Mouse (Mus musculus) intestine, embryonic 14.5 days (tissue): Measurements from ENCODE around the gene Gm37240. TPM values are rescaled to one million over a fixed set of nuclear protein-coding genes. Genes with fewer than 3 reads are reported as not detected.

Experiments
- ATAC-seq: fragments of 200-750 bp; cut with Nextera tagmentation; replicated peaks from 2 replicates; pipeline ENCODE4 v1.8.0; 2017; ENCODE audit warnings: low read depth, moderate number of reproducible peaks, moderate TSS enrichment, moderate library complexity; ENCODE audit not compliant: low FRiP score, low TSS enrichment
- DNase-seq: peaks from one replicate; pipeline ENCODE4 v3.0.0-alpha.2; 2018; ENCODE audit warnings: low spot score
- H3K27ac ChIP-seq: fragments of 300-500 bp; sonication (generic); 2 replicates; pipeline ENCODE4 v1.5.1; 2014; ENCODE audit warnings: low read depth, mild to moderate bottlenecking, control low read depth
- H3K27me3 ChIP-seq: fragments of 300-500 bp; sonication (generic); replicated peaks from 2 replicates; pipeline ENCODE4 v1.6.1; 2014; ENCODE audit warnings: low read length, control low read depth; ENCODE audit not compliant: control insufficient read depth, insufficient read depth
- H3K36me3 ChIP-seq: fragments of 300-500 bp; sonication (generic); 2 replicates; pipeline ENCODE4 v1.6.1; 2014; ENCODE audit warnings: low read length, control low read depth; ENCODE audit not compliant: control insufficient read depth, insufficient read depth
- H3K4me1 ChIP-seq: fragments of 300-500 bp; sonication (generic); replicated peaks from 2 replicates; pipeline ENCODE4 v1.6.1; 2014; ENCODE audit warnings: low read length, control low read depth, mixed read lengths; ENCODE audit not compliant: control insufficient read depth, insufficient read depth
- H3K4me2 ChIP-seq: fragments of 300-500 bp; sonication (generic); 2 replicates; pipeline ENCODE4 v1.6.1; 2014; ENCODE audit warnings: low read length
- H3K4me3 ChIP-seq: fragments of 300-500 bp; sonication (generic); 2 replicates; pipeline ENCODE4 v1.5.1; 2014; ENCODE audit warnings: low read depth, low read length, control low read depth, mixed read lengths
- H3K9ac ChIP-seq: fragments of 300-500 bp; sonication (generic); 2 replicates; pipeline ENCODE4 v1.6.1; 2014; ENCODE audit warnings: mild to moderate bottlenecking, low read length
- H3K9me3 ChIP-seq: fragments of 300-500 bp; sonication (generic); 2 replicates; pipeline ENCODE4 v1.6.1; 2016; ENCODE audit warnings: low read length, control low read depth; ENCODE audit not compliant: control insufficient read depth
- WGBS: fragments of 180-500 bp; shearing (Covaris S2); extraction: QIAGEN DNeasy Blood & Tissue Kit; methylation state at CpG from one replicate; pipeline ENCODE4 v1.1.7; 2014; 5-methylcytosine and 5-hydroxymethylcytosine counted together
- polyA plus RNA-seq: library from polyadenylated mRNA; unstranded; fragments of >200 nt; fragmentation: Nextera tagmentation; extraction: Ambion mirVana; gene quantifications from 2 replicates; pipeline ENCODE4 v1.2.1, GENCODE M21; 2014

The Gm37240 gene
- polyA plus RNA-seq, 1 experiment from 2014 or later: 5.3 TPM

GRCm38 (mm10) chr3:85741767-85742166 is 145.6 kb downstream of the Gm37240 start:
- WGBS: 85% methylated on average over 3 of the region's 3 CpGs
- Histone ChIP-seq H3K27ac (no peak overlapping the region), H3K36me3 (no peaks in the 10 kb centered on the region), H3K4me2 (no peak overlapping the region), H3K9ac (no peak overlapping the region), H3K4me1 (peaks cover 6% of the 10 kb centered on the region; the same call in 1 of the 2 replicates), H3K4me3 (no peak overlapping the region), H3K9me3 (no peaks in the 10 kb centered on the region), H3K27me3 (no peaks in the 10 kb centered on the region)
- ATAC-seq (no peak), DNase-seq (no peak)

GRCm38 (mm10) chr3:85738591-85738990 is 148.7 kb downstream of the Gm37240 start:
- no peaks in the 10 kb centered on the region for H3K9me3 ChIP-seq
- 50% methylated on average over 3 of the region's 3 CpGs for WGBS

GRCm38 (mm10) chr3:85733939-85734729 is 153.2 kb downstream of the Gm37240 start:
- Histone ChIP-seq H3K4me2 (no peak overlapping the region), H3K27ac (no peak overlapping the region), H3K36me3 (no peaks in the 10 kb centered on the region), H3K9me3 (no peaks in the 10 kb centered on the region), H3K9ac (no peak overlapping the region), H3K4me1 (no peaks in the 10 kb centered on the region), H3K27me3 (no peaks in the 10 kb centered on the region), H3K4me3 (no peak overlapping the region)
- no peak for DNase-seq
- WGBS: 76% methylated on average over 5 of the region's 5 CpGs
- ATAC-seq: no peak

More at GRCm38 (mm10) chr3:85738591-85738990, 148.7 kb downstream of the Gm37240 start:
- Histone ChIP-seq H3K9ac (no peak overlapping the region), H3K4me1 (no peaks in the 10 kb centered on the region), H3K4me2 (no peak overlapping the region), H3K27me3 (no peaks in the 10 kb centered on the region), H3K4me3 (no peak overlapping the region), H3K36me3 (no peaks in the 10 kb centered on the region), H3K27ac (no peak overlapping the region)
- no peak for DNase-seq
- no peak for ATAC-seq

DNA sequence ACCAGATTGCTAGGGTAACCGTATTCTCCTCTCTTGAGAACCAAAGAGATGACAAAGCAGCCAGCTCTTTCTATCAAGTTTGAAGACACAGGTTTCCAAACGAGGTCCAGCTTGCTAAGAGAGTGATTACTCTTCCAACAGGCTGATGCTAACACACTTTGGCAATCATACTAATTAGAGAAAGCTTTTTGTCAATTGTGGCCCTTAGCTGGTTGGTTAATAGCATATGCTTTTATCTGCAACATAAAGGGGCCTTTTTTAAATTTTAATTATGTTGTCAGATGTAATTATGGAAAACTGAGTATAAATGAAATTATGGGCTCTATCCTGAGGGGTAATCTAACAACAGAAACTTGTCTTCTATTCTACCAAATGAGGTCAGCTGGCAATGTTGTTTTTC is 160.1 kb downstream of the Gm37240 start:
- 57% methylated on average over 2 of the region's 2 CpGs for WGBS
- H3K36me3 ChIP-seq: no peaks in the 10 kb centered on the region
- H3K27me3 ChIP-seq: no peaks in the 10 kb centered on the region
- H3K4me2 ChIP-seq: no peak overlapping the region
- no peak for ATAC-seq
- H3K9ac ChIP-seq: no peak overlapping the region
- H3K4me3 ChIP-seq: no peak overlapping the region
- no peaks in the 10 kb centered on the region for H3K9me3 ChIP-seq
- no peaks in the 10 kb centered on the region for H3K4me1 ChIP-seq
- H3K27ac ChIP-seq: no peak overlapping the region
- DNase-seq: no peak

DNA sequence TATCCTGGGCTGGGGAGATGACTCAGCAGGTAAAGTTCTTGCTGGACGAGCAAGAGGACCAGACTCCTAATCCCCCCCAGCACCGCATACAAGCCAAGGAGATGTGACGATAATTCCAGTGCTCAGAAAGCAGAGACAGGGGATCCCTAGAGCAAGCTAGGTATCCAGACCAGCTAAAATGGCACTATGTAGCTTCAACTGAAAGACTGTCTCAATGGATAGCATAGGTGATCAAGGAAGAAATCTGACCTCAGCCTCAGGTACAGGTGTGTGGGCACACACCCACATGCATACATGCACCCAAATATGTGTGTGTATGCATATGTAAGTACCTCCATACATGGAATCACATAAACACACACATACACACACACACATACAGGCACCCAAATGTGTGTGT is 161.3 kb downstream of the Gm37240 start:
- no peaks in the 10 kb centered on the region for H3K36me3 ChIP-seq
- no peak overlapping the region for H3K27ac ChIP-seq
- no peak overlapping the region for H3K4me2 ChIP-seq
- no peaks in the 10 kb centered on the region for H3K27me3 ChIP-seq
- H3K4me1 ChIP-seq: no peaks in the 10 kb centered on the region
- no peak overlapping the region for H3K4me3 ChIP-seq
- ATAC-seq (no peak), DNase-seq (no peak)
- 76% methylated on average over 3 of the region's 3 CpGs for WGBS
- H3K9ac ChIP-seq: no peak overlapping the region
- no peaks in the 10 kb centered on the region for H3K9me3 ChIP-seq

DNA sequence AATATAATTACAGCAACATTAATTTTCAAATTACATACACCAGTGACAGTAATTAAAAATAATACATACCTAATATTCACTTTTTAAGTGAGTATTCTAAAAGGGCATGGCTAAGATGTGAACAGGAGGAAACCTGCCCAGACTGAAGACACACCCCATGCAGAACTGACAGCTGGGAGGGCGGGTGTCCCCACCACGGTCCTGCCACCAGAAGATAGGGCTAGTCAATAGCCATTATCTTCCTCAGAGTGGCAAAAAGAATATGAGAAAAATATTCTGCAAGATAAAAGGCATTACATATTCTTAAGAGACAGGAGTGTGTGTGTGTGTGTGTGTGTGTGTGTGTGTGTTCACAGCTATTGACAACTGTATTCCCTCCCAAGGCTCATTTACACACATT is 162.2 kb downstream of the Gm37240 start:
- no peak for DNase-seq
- H3K4me1 ChIP-seq: no peaks in the 10 kb centered on the region
- H3K27me3 ChIP-seq: no peaks in the 10 kb centered on the region
- WGBS: 72% methylated on average over 2 of the region's 2 CpGs
- no peak overlapping the region for H3K9ac ChIP-seq
- no peak overlapping the region for H3K4me2 ChIP-seq
- ATAC-seq: no peak
- no peaks in the 10 kb centered on the region for H3K36me3 ChIP-seq
- H3K27ac ChIP-seq: no peak overlapping the region
- no peak overlapping the region for H3K4me3 ChIP-seq
- no peaks in the 10 kb centered on the region for H3K9me3 ChIP-seq

GRCm38 (mm10) chr3:85722581-85722980 is 164.7 kb downstream of the Gm37240 start:
- H3K4me2 ChIP-seq: no peak overlapping the region
- 82% methylated on average over 6 of the region's 6 CpGs for WGBS
- ATAC-seq (no peak), DNase-seq (no peak)
- no peaks in the 10 kb centered on the region for H3K9me3 ChIP-seq
- no peaks in the 10 kb centered on the region for H3K4me1 ChIP-seq
- H3K36me3 ChIP-seq: no peaks in the 10 kb centered on the region
- H3K27me3 ChIP-seq: no peaks in the 10 kb centered on the region
- no peak overlapping the region for H3K4me3 ChIP-seq
- H3K27ac ChIP-seq: no peak overlapping the region
- no peak overlapping the region for H3K9ac ChIP-seq

DNA sequence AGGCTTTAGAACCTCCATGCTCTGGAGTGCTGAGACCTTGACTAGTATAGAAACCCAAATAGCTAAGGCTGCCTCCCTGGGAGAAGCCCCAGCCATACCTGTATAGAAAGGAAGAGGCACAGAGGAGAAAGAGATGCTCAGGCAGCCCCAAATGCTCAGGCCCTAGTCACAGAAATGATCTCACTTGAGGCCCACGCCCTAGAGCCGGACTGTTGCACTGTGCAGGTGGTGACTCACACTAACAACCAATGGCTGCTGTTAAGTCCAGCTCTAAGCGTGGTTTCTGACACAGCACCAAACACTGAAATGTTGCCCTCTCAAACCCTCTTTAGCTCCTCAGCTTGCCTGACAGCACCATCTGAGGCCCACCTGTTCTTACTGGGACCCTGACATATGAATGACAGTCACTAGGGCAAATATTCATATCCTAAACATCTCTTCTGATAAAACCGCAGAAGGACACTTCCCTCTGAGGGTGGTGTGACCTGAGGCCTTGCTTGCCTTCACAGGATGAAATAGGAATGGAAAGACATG is 171.5 kb downstream of the Gm37240 start:
- Histone ChIP-seq H3K9ac (no peak overlapping the region), H3K4me1 (no peaks in the 10 kb centered on the region), H3K36me3 (no peaks in the 10 kb centered on the region), H3K27ac (no peak overlapping the region), H3K9me3 (no peaks in the 10 kb centered on the region), H3K4me3 (no peak overlapping the region), H3K4me2 (no peak overlapping the region), H3K27me3 (no peaks in the 10 kb centered on the region)
- DNase-seq: peak; percentile 47
- WGBS: 79% methylated on average over 4 of the region's 4 CpGs
- ATAC-seq: no peak
